Mouse (Mus musculus) gonadal fat pad, adult 2 months (tissue): ENCODE data around the gene Ube2u. TPM values are rescaled to one million over a fixed set of nuclear protein-coding genes. Genes with fewer than 3 reads are reported as not detected.
"Not testable (repeated sequence)": the region's sequence is repeated elsewhere in the genome, so short reads cannot be mapped to it uniquely, and the experiment has no call there.

ENCODE experiments used
- DNase-seq: peaks from one replicate; pipeline ENCODE4 v3.0.0-alpha.2; 2012; ENCODE audit warnings: low read depth
- polyA plus RNA-seq: library from polyadenylated mRNA; depleted of rRNA; stranded (reverse); fragments of >200 nt; gene quantifications from 2 replicates; pipeline ENCODE4 v1.2.3, GENCODE M21; 2012; rRNA removed

Ube2u gene
- polyA plus RNA-seq, result 0.08 and 0.09 TPM in 2 replicates

DNA sequence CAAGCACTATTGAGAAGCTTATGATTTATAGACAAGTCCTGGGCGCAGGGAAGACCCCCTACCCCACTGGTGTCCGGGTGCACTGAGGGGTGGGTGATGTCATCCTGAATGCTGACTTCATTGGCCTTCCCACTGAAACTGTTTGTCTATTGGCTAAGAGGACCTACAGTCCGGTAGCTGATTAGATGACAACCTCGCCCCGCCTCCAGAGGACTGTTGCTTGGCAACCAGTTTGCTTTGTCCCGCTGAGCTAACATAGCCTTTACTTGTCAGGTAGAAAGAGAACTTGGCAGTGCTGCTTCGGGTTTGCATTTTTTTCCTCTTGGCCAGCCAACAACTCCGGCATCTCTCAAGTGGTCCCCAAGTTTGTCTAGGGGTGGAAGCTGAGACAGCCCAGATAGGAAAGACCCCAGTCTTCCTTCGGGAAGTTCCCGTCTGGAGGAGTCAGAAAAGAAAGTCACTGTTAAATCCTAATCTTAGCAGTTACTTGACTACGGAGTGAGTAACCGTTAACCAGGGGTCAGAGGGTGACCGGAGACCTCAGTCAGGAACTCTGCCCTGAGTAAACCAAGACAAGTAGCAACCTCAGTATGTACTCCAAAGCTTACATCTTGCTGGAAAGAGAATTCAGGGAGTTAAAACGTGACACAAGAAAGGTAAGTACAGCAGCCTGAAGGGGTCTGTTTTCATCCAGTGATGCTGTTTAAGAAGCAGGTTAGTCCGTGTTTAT lies at the start of gene Ube2u:
Gene Ube2u (plus strand): TSS at position 258 of the 730 bp plus-strand sequence.
- DNase-seq, result peak; percentile 3

DNA sequence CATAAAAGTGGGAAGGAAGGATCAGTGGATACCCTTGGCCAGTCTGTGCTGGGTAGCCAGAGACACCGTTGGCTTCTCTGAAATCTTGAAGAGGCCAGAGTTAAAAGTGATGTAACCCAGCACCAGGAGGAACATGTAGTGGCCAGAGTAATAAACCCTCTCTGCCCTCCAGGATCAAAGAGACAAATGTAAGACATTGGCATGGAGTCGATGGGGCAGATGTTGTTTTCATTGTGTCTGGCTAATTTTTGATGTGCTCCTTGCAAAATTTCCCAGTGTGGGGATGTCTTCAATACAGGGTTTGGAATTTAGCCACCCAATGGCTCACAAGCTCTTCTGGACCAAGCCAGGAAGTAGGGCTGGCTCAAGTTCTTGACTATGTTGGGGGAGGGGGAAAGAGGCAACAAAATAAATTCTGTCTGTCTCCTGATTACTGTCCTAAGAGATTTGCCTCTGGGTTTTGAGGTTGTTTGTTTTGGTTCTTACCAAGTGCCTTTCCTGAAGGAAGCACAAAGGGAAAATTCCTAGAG lies 49.2 kb upstream of the Ube2u start:
- DNase-seq, result no peak

- DNase-seq, result no peak
Measured at GRCm38 (mm10) chr4:100435281-100436168, 43.1 kb upstream of the Ube2u start.

GRCm38 (mm10) chr4:100436169-100436547 lies 42.5 kb upstream of the Ube2u start:
- no peak for DNase-seq

DNA sequence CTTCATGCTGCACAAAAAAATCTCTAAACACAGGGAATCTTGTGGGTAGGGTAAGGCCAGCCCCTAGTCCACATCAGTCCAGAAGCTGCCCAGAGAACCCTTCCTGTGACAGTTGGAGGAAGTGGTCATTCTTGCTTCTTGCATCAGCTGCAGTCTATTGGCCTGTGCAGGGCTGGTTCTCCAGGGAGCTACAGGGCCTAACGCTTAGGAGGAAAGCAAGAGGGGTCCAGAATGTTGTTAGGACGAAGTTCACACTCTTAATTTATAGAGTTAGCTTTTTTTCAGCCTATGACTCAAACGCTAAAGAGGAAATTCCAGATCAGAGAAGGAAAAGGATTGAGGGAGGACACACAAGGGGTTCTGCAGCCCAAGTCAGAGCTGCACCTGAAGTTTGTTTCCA lies 31.8 kb upstream of the Ube2u start:
- DNase-seq, result no peak

- no peak for DNase-seq
Measured at GRCm38 (mm10) chr4:100462493-100463120, 16.0 kb upstream of the Ube2u start.

DNA sequence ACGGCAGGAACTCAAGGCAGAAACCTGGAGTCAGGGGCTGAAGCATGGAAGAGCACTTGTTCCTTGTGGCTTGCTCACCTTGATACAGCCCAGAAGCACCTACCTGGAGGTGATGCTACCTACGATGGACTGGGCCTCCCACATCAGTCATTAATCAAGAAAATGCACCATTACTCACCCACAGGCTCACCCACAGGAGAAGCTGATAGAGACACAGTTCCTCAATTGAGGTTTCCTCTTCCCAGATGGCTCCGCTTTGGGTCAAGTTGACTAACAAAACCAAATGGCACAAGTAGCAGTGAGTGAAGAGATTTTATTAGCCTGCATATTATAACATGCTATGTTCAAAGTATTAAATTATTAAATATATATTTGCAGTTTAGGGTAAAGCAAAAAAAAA lies 9.8 kb downstream of the Ube2u start:
- no peak for DNase-seq

GRCm38 (mm10) chr4:100495176-100495575 lies 16.5 kb downstream of the Ube2u start:
- no peak for DNase-seq

DNA sequence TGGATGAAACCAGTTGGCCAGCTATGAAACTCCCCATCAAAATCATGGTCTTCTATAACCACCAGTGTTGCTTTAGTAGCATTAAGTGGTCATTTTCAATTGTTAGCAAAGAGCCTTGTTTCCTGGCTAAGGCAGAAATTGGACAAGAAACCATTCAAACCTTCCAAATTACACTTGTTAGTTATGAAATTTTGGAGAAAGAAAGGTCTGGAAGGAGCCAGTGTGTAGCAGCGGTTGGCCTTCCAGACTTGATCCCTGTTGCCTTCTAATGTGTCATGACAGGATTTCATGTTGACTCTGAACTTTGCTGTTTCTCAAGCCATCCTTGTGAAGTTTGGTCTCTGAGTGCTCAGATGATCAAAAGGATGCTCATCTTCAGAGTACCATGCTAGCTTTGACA lies 17.9 kb downstream of the Ube2u start:
- no peak for DNase-seq

DNA sequence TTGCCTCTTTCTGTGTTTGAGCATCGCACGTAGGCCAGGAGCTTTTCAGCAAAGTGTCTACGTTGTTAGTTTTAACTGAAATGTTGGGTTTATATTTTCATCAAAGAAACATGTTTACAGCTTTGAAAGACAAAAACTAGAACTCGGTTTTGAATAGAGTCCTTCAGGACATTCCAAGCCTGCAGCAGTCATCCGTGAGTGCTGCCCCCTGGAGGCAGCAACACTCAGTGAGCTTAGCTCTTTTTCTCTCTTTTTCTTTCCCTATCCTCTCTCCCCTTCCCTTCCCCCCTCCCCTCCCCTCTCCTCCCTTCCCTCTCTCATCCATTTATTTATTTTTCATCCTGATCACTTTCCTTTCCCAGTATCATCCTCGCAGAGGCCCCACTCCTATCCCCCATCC lies 19.5 kb downstream of the Ube2u start:
- DNase-seq, result no peak

DNA sequence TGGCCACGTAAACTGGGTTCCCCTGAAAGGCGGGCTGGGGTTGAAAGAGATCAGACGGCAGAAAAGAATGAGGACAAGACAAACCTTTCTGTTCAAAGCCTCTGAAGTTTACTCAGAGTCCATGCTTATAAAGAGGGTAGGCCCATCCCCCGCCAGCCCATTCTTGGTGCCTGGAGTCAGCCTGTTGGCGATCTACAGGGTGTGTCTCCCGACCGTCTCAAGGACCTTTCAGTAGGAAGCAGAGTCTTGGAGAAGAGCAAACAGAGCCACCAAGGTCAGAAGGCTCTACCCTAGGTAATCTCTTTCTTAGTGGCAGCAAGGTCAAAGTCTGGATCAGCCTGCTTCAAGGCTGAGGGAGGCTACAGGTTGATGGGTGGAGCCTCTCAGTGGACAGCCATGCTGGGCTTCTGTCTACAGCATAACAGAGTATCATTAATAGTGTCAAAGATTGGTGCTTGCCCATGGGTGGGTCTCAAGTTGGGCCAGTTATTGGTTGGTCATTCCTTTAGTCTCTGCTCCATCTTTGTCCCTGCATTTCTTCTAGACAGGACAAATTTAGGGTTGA lies 20.5 kb downstream of the Ube2u start:
- DNase-seq, result not testable (repeated sequence)

- DNase-seq, result no peak
Measured at GRCm38 (mm10) chr4:100503337-100503736, 24.7 kb downstream of the Ube2u start.

DNA sequence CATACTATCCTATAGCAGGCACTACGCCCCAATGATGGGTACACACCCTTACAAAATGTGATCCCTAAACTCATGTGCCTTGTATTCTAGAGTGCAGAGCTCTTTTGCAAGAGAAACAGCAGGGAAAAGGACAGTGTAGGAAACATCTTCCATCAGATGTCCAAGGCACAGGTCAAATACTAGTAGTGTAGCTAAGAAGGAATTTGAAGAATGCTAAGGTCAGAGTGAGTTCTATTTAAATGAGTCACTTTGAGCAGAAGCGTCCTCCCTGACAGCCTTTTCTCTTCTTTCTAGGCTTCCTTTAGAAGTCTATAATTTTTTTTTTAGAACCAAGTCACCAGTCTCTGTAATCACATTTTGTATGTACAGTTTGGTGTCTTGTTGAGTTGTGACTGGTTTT lies 39.0 kb downstream of the Ube2u start:
- no peak for DNase-seq

DNA sequence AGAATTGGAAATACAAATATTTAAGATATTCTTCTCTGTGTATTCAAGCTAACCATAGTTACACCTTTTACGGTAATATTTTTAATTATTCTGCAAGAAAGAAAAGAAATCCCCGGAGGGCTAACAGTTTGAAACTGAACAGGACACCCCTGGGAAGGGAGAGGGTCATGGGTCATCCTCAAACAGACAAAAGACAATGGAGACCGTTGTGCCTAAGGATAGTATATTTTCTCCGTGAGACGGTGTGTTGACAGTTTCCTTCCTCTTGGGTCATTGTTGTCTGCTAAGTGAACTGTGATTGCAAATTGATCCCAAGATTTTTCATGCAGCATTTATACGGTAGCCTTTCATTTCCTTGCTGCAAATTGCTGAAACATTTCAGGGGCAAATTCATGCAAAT lies 43.9 kb downstream of the Ube2u start:
- DNase-seq, result no peak

GRCm38 (mm10) chr4:100524741-100525140 lies 46.1 kb downstream of the Ube2u start:
- DNase-seq, result no peak

GRCm38 (mm10) chr4:100526296-100526695 lies 47.6 kb downstream of the Ube2u start:
- DNase-seq, result no peak

- DNase-seq, result no peak
Measured at GRCm38 (mm10) chr4:100527086-100527485, 48.4 kb downstream of the Ube2u start.

DNA sequence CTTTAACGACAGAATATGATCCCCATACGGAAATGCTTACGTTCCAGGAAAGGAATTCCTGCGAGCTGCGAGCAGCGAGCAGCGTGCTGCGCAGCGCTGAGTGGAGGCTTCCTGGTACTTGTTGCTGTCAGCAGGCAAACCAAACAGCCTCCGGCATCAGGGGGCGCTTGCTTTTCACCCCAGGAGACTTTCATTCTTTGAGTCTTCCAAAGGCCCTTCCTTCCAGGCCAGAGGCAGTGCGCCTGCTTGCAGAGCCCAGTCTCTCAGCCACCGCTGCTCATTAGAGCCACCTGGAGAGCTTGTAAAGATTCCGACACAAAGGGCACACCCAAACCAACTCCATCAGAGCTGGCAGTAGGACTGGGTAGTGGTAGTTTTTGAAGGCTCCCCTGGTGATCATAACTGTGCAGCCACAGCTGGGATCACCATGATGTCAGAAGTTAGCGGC lies 48.9 kb downstream of the Ube2u start:
- DNase-seq, result no peak

DNA sequence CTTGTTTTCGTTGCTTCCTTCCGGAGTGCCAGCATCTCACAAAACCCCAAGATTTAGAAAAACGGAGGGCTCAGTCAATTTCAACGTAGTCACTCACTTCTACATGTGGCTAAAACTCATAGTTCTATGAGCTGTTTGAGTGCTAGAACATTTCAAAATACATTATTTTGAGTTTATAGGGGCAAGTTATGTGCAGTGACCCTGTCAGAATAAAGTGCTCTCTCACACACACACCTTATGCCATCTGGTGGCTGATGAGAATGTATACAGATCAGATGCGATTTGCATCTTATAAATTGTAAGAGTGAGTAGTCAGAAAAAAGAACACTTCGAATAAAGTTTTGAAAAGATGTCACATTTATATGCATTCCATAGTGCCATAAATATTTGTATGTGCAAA lies 55.0 kb downstream of the Ube2u start:
- no peak for DNase-seq

GRCm38 (mm10) chr4:100534946-100535345 lies 56.3 kb downstream of the Ube2u start:
- no peak for DNase-seq

- no peak for DNase-seq
Measured at GRCm38 (mm10) chr4:100537898-100538297, 59.2 kb downstream of the Ube2u start.

GRCm38 (mm10) chr4:100539483-100539882 lies 60.8 kb downstream of the Ube2u start:
- DNase-seq, result no peak
